Mouse (Mus musculus): ENCODE results near the gene Oit3. TPM values are rescaled to one million over a fixed set of nuclear protein-coding genes. Genes with fewer than 3 reads are reported as not detected.

Oit3 gene
- polyA plus RNA-seq, 1 experiment from 2014 or later: 2.0 TPM

- 47% methylated on average over 5 of the region's 5 CpGs for WGBS
- H3K27ac ChIP-seq (ENCODE audit: low read length): no peak overlapping the region
- ATAC-seq (ENCODE audit: low FRiP score, low TSS enrichment): no peak
- no peak overlapping the region for H3K4me3 ChIP-seq (ENCODE audit: low read length)
- peaks cover 9% of the 10 kb centered on the region; the same call in 1 of the 2 replicates for H3K4me1 ChIP-seq (ENCODE audit: insufficient read depth, low read length)
- H3K9me3 ChIP-seq (ENCODE audit: low read length): no peaks in the 10 kb centered on the region
- H3K4me2 ChIP-seq (replicated peaks; ENCODE audit: low read depth, low read length): no peak overlapping the region
- H3K36me3 ChIP-seq (ENCODE audit: insufficient read depth, low read length): no peaks in the 10 kb centered on the region
- no peak overlapping the region for H3K9ac ChIP-seq (replicated peaks; ENCODE audit: low read length)
- peaks cover 10% of the 10 kb centered on the region; the same call in 1 of the 2 replicates for H3K27me3 ChIP-seq (ENCODE audit: insufficient read depth, low read length)
These were observed 2.1 kb downstream of the Oit3 start for GRCm38 (mm10) chr10:59439508-59439931.

- Histone ChIP-seq H3K9me3 (ENCODE audit: low read length) (no peaks in the 10 kb centered on the region), H3K9ac (replicated peaks; ENCODE audit: low read length) (no peak overlapping the region), H3K27me3 (ENCODE audit: insufficient read depth, low read length) (peaks cover 10% of the 10 kb centered on the region; the same call in 1 of the 2 replicates), H3K27ac (ENCODE audit: low read length) (no peak overlapping the region), H3K4me2 (replicated peaks; ENCODE audit: low read depth, low read length) (no peak overlapping the region), H3K4me1 (ENCODE audit: insufficient read depth, low read length) (peaks cover 9% of the 10 kb centered on the region; the same call in 1 of the 2 replicates), H3K36me3 (ENCODE audit: insufficient read depth, low read length) (no peaks in the 10 kb centered on the region), H3K4me3 (ENCODE audit: low read length) (no peak overlapping the region)
- no peak for ATAC-seq (ENCODE audit: low FRiP score, low TSS enrichment)
- WGBS: 97% methylated on average over 12 of the region's 12 CpGs
These were observed 2.9 kb downstream of the Oit3 start for GRCm38 (mm10) chr10:59438651-59439050.

GRCm38 (mm10) chr10:59435746-59436145 is 5.8 kb downstream of the Oit3 start:
- Histone ChIP-seq H3K4me2 (replicated peaks; ENCODE audit: low read depth, low read length) (no peak overlapping the region), H3K9me3 (ENCODE audit: low read length) (no peaks in the 10 kb centered on the region), H3K4me1 (ENCODE audit: insufficient read depth, low read length) (peaks cover 5% of the 10 kb centered on the region), H3K27me3 (ENCODE audit: insufficient read depth, low read length) (peaks cover 11% of the 10 kb centered on the region; the same call in 1 of the 2 replicates), H3K9ac (replicated peaks; ENCODE audit: low read length) (no peak overlapping the region), H3K27ac (ENCODE audit: low read length) (no peak overlapping the region), H3K36me3 (ENCODE audit: insufficient read depth, low read length) (no peaks in the 10 kb centered on the region), H3K4me3 (ENCODE audit: low read length) (no peak overlapping the region)
- 97% methylated on average over 18 of the region's 18 CpGs for WGBS
- no peak for ATAC-seq (ENCODE audit: low FRiP score, low TSS enrichment)

- ATAC-seq (ENCODE audit: low FRiP score, low TSS enrichment): 0 out of 2 replicates have a peak, but pooled peaks have one; percentile 14
- Histone ChIP-seq H3K36me3 (ENCODE audit: insufficient read depth, low read length) (no peaks in the 10 kb centered on the region), H3K4me2 (replicated peaks; ENCODE audit: low read depth, low read length) (no peak overlapping the region), H3K4me3 (ENCODE audit: low read length) (no peak overlapping the region), H3K4me1 (ENCODE audit: insufficient read depth, low read length) (peaks cover 14% of the 10 kb centered on the region; the same call in 1 of the 2 replicates), H3K27ac (ENCODE audit: low read length) (no peak overlapping the region), H3K27me3 (ENCODE audit: insufficient read depth, low read length) (peaks cover 8% of the 10 kb centered on the region; the same call in 1 of the 2 replicates), H3K9ac (replicated peaks; ENCODE audit: low read length) (no peak overlapping the region), H3K9me3 (ENCODE audit: low read length) (no peaks in the 10 kb centered on the region)
- WGBS: 58% methylated on average over 6 of the region's 6 CpGs
These were observed 10.8 kb downstream of the Oit3 start for GRCm38 (mm10) chr10:59430701-59431218.

GRCm38 (mm10) chr10:59429448-59430135 is 12.0 kb downstream of the Oit3 start:
- Histone ChIP-seq H3K9ac (replicated peaks; ENCODE audit: low read length) (no peak overlapping the region), H3K9me3 (ENCODE audit: low read length) (no peaks in the 10 kb centered on the region), H3K36me3 (ENCODE audit: insufficient read depth, low read length) (no peaks in the 10 kb centered on the region), H3K4me3 (ENCODE audit: low read length) (no peak overlapping the region), H3K27ac (ENCODE audit: low read length) (no peak overlapping the region), H3K4me2 (replicated peaks; ENCODE audit: low read depth, low read length) (no peak overlapping the region), H3K27me3 (ENCODE audit: insufficient read depth, low read length) (peaks cover 8% of the 10 kb centered on the region; the same call in 1 of the 2 replicates), H3K4me1 (ENCODE audit: insufficient read depth, low read length) (peaks cover 18% of the 10 kb centered on the region)
- 55% methylated on average over 16 of the region's 16 CpGs for WGBS
- no peak for ATAC-seq (ENCODE audit: low FRiP score, low TSS enrichment)

- Histone ChIP-seq H3K4me3 (ENCODE audit: low read length) (no peak overlapping the region), H3K4me1 (ENCODE audit: insufficient read depth, low read length) (peaks cover 25% of the 10 kb centered on the region), H3K9me3 (ENCODE audit: low read length) (no peaks in the 10 kb centered on the region), H3K9ac (replicated peaks; ENCODE audit: low read length) (no peak overlapping the region), H3K36me3 (ENCODE audit: insufficient read depth, low read length) (no peaks in the 10 kb centered on the region), H3K4me2 (replicated peaks; ENCODE audit: low read depth, low read length) (no peak overlapping the region), H3K27ac (ENCODE audit: low read length) (no peak overlapping the region), H3K27me3 (ENCODE audit: insufficient read depth, low read length) (peaks cover 6% of the 10 kb centered on the region; the same call in 1 of the 2 replicates)
- WGBS: 37% methylated on average over 4 of the region's 4 CpGs
- no peak for ATAC-seq (ENCODE audit: low FRiP score, low TSS enrichment)
These were observed 15.2 kb downstream of the Oit3 start for GRCm38 (mm10) chr10:59426371-59426770.

GRCm38 (mm10) chr10:59425369-59425768 is 16.2 kb downstream of the Oit3 start:
- H3K27me3 ChIP-seq (ENCODE audit: insufficient read depth, low read length): 0 out of 2 replicates have a peak, but pooled peaks cover 2% of the 10 kb centered on the region
- no peak overlapping the region for H3K27ac ChIP-seq (ENCODE audit: low read length)
- no peaks in the 10 kb centered on the region for H3K9me3 ChIP-seq (ENCODE audit: low read length)
- H3K4me3 ChIP-seq (ENCODE audit: low read length): no peak overlapping the region
- 79% methylated on average over 7 of the region's 7 CpGs for WGBS
- no peaks in the 10 kb centered on the region for H3K36me3 ChIP-seq (ENCODE audit: insufficient read depth, low read length)
- peaks cover 20% of the 10 kb centered on the region for H3K4me1 ChIP-seq (ENCODE audit: insufficient read depth, low read length)
- no peak overlapping the region for H3K9ac ChIP-seq (replicated peaks; ENCODE audit: low read length)
- H3K4me2 ChIP-seq (replicated peaks; ENCODE audit: low read depth, low read length): no peak overlapping the region
- ATAC-seq (ENCODE audit: low FRiP score, low TSS enrichment): no peak

GRCm38 (mm10) chr10:59424453-59424852 is 17.1 kb downstream of the Oit3 start:
- 21% methylated on average over 3 of the region's 3 CpGs for WGBS
- Histone ChIP-seq H3K4me3 (ENCODE audit: low read length) (no peak overlapping the region), H3K4me2 (replicated peaks; ENCODE audit: low read depth, low read length) (no peak overlapping the region), H3K27me3 (ENCODE audit: insufficient read depth, low read length) (0 out of 2 replicates have a peak, but pooled peaks cover 2% of the 10 kb centered on the region), H3K36me3 (ENCODE audit: insufficient read depth, low read length) (no peaks in the 10 kb centered on the region), H3K4me1 (ENCODE audit: insufficient read depth, low read length) (peaks cover 16% of the 10 kb centered on the region), H3K9me3 (ENCODE audit: low read length) (no peaks in the 10 kb centered on the region), H3K9ac (replicated peaks; ENCODE audit: low read length) (no peak overlapping the region), H3K27ac (ENCODE audit: low read length) (no peak overlapping the region)
- peak; percentile 86 for ATAC-seq (ENCODE audit: low FRiP score, low TSS enrichment)

GRCm38 (mm10) chr10:59419516-59419915 is 22.1 kb downstream of the Oit3 start:
- H3K9me3 ChIP-seq (ENCODE audit: low read length): no peaks in the 10 kb centered on the region
- no peak overlapping the region for H3K4me3 ChIP-seq (ENCODE audit: low read length)
- no peak overlapping the region for H3K27ac ChIP-seq (ENCODE audit: low read length)
- no peaks in the 10 kb centered on the region for H3K36me3 ChIP-seq (ENCODE audit: insufficient read depth, low read length)
- no peak overlapping the region for H3K9ac ChIP-seq (replicated peaks; ENCODE audit: low read length)
- no peak overlapping the region for H3K4me2 ChIP-seq (replicated peaks; ENCODE audit: low read depth, low read length)
- WGBS: 94% methylated on average over 4 of the region's 4 CpGs
- ATAC-seq (ENCODE audit: low FRiP score, low TSS enrichment): no peak
- no peaks in the 10 kb centered on the region for H3K27me3 ChIP-seq (ENCODE audit: insufficient read depth, low read length)
- H3K4me1 ChIP-seq (ENCODE audit: insufficient read depth, low read length): peaks cover 7% of the 10 kb centered on the region

- 87% methylated on average over 3 of the region's 3 CpGs for WGBS
- no peak overlapping the region for H3K4me3 ChIP-seq (ENCODE audit: low read length)
These were observed 25.0 kb downstream of the Oit3 start for GRCm38 (mm10) chr10:59416623-59417022.

More at GRCm38 (mm10) chr10:59416623-59417022, 25.0 kb downstream of the Oit3 start:
- no peak overlapping the region for H3K4me2 ChIP-seq (replicated peaks; ENCODE audit: low read depth, low read length)
- no peak overlapping the region for H3K27ac ChIP-seq (ENCODE audit: low read length)
- ATAC-seq (ENCODE audit: low FRiP score, low TSS enrichment): no peak
- no peaks in the 10 kb centered on the region for H3K27me3 ChIP-seq (ENCODE audit: insufficient read depth, low read length)
- no peaks in the 10 kb centered on the region for H3K4me1 ChIP-seq (ENCODE audit: insufficient read depth, low read length)
- no peaks in the 10 kb centered on the region for H3K36me3 ChIP-seq (ENCODE audit: insufficient read depth, low read length)
- no peak overlapping the region for H3K9ac ChIP-seq (replicated peaks; ENCODE audit: low read length)
- H3K9me3 ChIP-seq (ENCODE audit: low read length): peaks cover 3% of the 10 kb centered on the region; the same call in 1 of the 2 replicates
